Mouse (Mus musculus) liver, postnatal 0 days (tissue): ENCODE data around the gene Map3k15. TPM values are rescaled to one million over a fixed set of nuclear protein-coding genes. Genes with fewer than 3 reads are reported as not detected.
A peak's percentile ranks its signal among the peaks of the same experiment; 100 is the strongest.

Source experiments
- ATAC-seq: fragments of 200-750 bp; cut with Nextera tagmentation; 2 replicates; pipeline ENCODE4 v1.8.0; 2017; ENCODE audit warnings: mild to moderate bottlenecking, moderate library complexity
- DNase-seq: peaks from one replicate; pipeline ENCODE4 v3.0.0-alpha.2; 2016
- H3K27ac ChIP-seq: fragments of 300-500 bp; sonication (generic); 2 replicates; pipeline ENCODE4 v1.5.1; 2014; ENCODE audit warnings: antibody characterized with exemption, moderate library complexity, mild to moderate bottlenecking, low read depth
- H3K27me3 ChIP-seq: fragments of 300-500 bp; sonication (generic); 2 replicates; pipeline ENCODE4 v1.6.1; 2014; ENCODE audit warnings: low read length, control low read depth, mixed read lengths; ENCODE audit not compliant: insufficient read depth
- H3K36me3 ChIP-seq: fragments of 300-500 bp; sonication (generic); replicated peaks from 2 replicates; pipeline ENCODE4 v1.6.1; 2014; ENCODE audit warnings: mild to moderate bottlenecking, control low read depth, low read length, moderate library complexity, mixed read lengths; ENCODE audit not compliant: insufficient read depth
- H3K4me1 ChIP-seq: fragments of 300-500 bp; sonication (generic); 2 replicates; pipeline ENCODE4 v1.6.1; 2014; ENCODE audit warnings: antibody characterized with exemption, mild to moderate bottlenecking, control low read depth; ENCODE audit not compliant: insufficient read depth
- H3K4me2 ChIP-seq: fragments of 300-500 bp; sonication (generic); 2 replicates; pipeline ENCODE4 v1.6.1; 2014; ENCODE audit warnings: low read depth, mild to moderate bottlenecking, low read length, moderate library complexity, mixed read lengths
- H3K4me3 ChIP-seq: fragments of 300-500 bp; sonication (generic); 2 replicates; pipeline ENCODE4 v1.5.1; 2014; ENCODE audit warnings: low read depth, low read length
- H3K9ac ChIP-seq: fragments of 300-500 bp; sonication (generic); replicated peaks from 2 replicates; pipeline ENCODE4 v1.6.1; 2014; ENCODE audit warnings: mild to moderate bottlenecking, moderate library complexity
- H3K9me3 ChIP-seq: fragments of 300-500 bp; sonication (generic); 2 replicates; pipeline ENCODE4 v1.6.1; 2016; ENCODE audit warnings: mild to moderate bottlenecking, control low read depth, low read length, mixed read lengths
- CTCF ChIP-seq: sonication (generic); IDR thresholded peaks from 2 replicates; pipeline ENCODE4 v1.5.1; 2016; ENCODE audit warnings: antibody characterized with exemption, low read depth
- EP300 ChIP-seq: IDR thresholded peaks from 2 replicates; pipeline ENCODE4 v1.6.1; 2016; ENCODE audit warnings: antibody characterized with exemption, low read depth, mild to moderate bottlenecking
- WGBS: fragments of 180-500 bp; shearing (Covaris S2); extraction: QIAGEN DNeasy Blood & Tissue Kit; methylation state at CpG from one replicate; pipeline ENCODE4 v1.1.7; 2014; ENCODE audit not compliant: insufficient replicate concordance; 5-methylcytosine and 5-hydroxymethylcytosine counted together
- polyA plus RNA-seq: library from polyadenylated mRNA; unstranded; fragments of >200 nt; fragmentation: Nextera tagmentation; extraction: Ambion mirVana; gene quantifications from 2 replicates; pipeline ENCODE4 v1.2.1, GENCODE M21; 2015

The Map3k15 gene
- polyA plus RNA-seq, 1 experiment from 2014 or later = 0.12 TPM

- TF ChIP-seq CTCF (no peak), EP300 (no peak)
- Histone ChIP-seq H3K4me3 (peak within 1 kb of the TSS; percentile 75), H3K9ac (peak within 1 kb of the TSS; percentile 83), H3K27me3 (no peaks in the 10 kb centered on the region), H3K9me3 (no peaks in the 10 kb centered on the region), H3K4me1 (0 out of 2 replicates have a peak, but pooled peaks cover 9% of the 10 kb centered on the region), H3K4me2 (peak within 1 kb of the TSS; percentile 76), H3K36me3 (no peaks in the 10 kb centered on the region), H3K27ac (peak within 1 kb of the TSS; percentile 90)
- 17% methylated on average over 52 of the region's 67 CpGs for WGBS
- ATAC-seq = peak; percentile 97
- peak; percentile 87 for DNase-seq
These were observed 149.9 kb downstream of the Map3k15 start, which contains the start of gene Pdha1 for GRCm38 (mm10) chrX:160137861-160138717. Gene Pdha1, minus strand, starts transcription at chrX:160138413.

GRCm38 (mm10) chrX:160146806-160147205 lies 158.6 kb downstream of the Map3k15 start:
- 78% methylated on average over 4 of the region's 4 CpGs for WGBS
- no peak for TF ChIP-seq EP300
- no peak for TF ChIP-seq CTCF
- no peak overlapping the region for H3K4me3 ChIP-seq
- no peaks in the 10 kb centered on the region for H3K9me3 ChIP-seq
- no peak overlapping the region for H3K9ac ChIP-seq
- no peak for ATAC-seq
- no peaks in the 10 kb centered on the region for H3K27me3 ChIP-seq
- H3K4me2 ChIP-seq = no peak overlapping the region
- no peak overlapping the region for H3K27ac ChIP-seq
- no peaks in the 10 kb centered on the region for H3K4me1 ChIP-seq
- DNase-seq = no peak
- H3K36me3 ChIP-seq = no peaks in the 10 kb centered on the region

GRCm38 (mm10) chrX:160147406-160147805 lies 159.2 kb downstream of the Map3k15 start:
- Histone ChIP-seq H3K9me3 (no peaks in the 10 kb centered on the region), H3K9ac (no peak overlapping the region), H3K4me3 (no peak overlapping the region), H3K27me3 (no peaks in the 10 kb centered on the region), H3K4me2 (no peak overlapping the region), H3K36me3 (no peaks in the 10 kb centered on the region), H3K4me1 (no peaks in the 10 kb centered on the region), H3K27ac (no peak overlapping the region)
- DNase-seq (no peak), ATAC-seq (no peak)
- 78% methylated on average over 3 of the region's 3 CpGs for WGBS
- TF ChIP-seq EP300 (no peak), CTCF (no peak)

GRCm38 (mm10) chrX:160148859-160149258 lies 160.6 kb downstream of the Map3k15 start:
- Histone ChIP-seq H3K27ac (no peak overlapping the region), H3K27me3 (no peaks in the 10 kb centered on the region), H3K9me3 (no peaks in the 10 kb centered on the region), H3K36me3 (no peaks in the 10 kb centered on the region), H3K4me2 (no peak overlapping the region), H3K9ac (no peak overlapping the region), H3K4me3 (no peak overlapping the region), H3K4me1 (no peaks in the 10 kb centered on the region)
- DNase-seq (no peak), ATAC-seq (no peak)
- TF ChIP-seq CTCF (no peak), EP300 (no peak)
- WGBS = 74% methylated on average over 3 of the region's 3 CpGs

GRCm38 (mm10) chrX:160153147-160153815 lies 165.0 kb downstream of the Map3k15 start:
- no peak overlapping the region for H3K9ac ChIP-seq
- no peaks in the 10 kb centered on the region for H3K4me1 ChIP-seq
- WGBS = 51% methylated on average over 4 of the region's 4 CpGs
- no peak overlapping the region for H3K27ac ChIP-seq
- H3K27me3 ChIP-seq = no peaks in the 10 kb centered on the region
- H3K9me3 ChIP-seq = no peaks in the 10 kb centered on the region
- ATAC-seq = no peak
- DNase-seq = no peak
- peak; percentile 54 for TF ChIP-seq CTCF
- TF ChIP-seq EP300 = no peak
- no peak overlapping the region for H3K4me2 ChIP-seq
- no peak overlapping the region for H3K4me3 ChIP-seq
- H3K36me3 ChIP-seq = no peaks in the 10 kb centered on the region

- no peak overlapping the region for H3K27ac ChIP-seq
- H3K9me3 ChIP-seq = no peaks in the 10 kb centered on the region
- H3K4me2 ChIP-seq = no peak overlapping the region
- TF ChIP-seq EP300 (no peak), CTCF (no peak)
- no peak overlapping the region for H3K4me3 ChIP-seq
- H3K27me3 ChIP-seq = no peaks in the 10 kb centered on the region
- WGBS = 64% methylated on average over 3 of the region's 3 CpGs
- DNase-seq = no peak
- no peaks in the 10 kb centered on the region for H3K4me1 ChIP-seq
- H3K36me3 ChIP-seq = no peaks in the 10 kb centered on the region
- H3K9ac ChIP-seq = no peak overlapping the region
- ATAC-seq = no peak
These were observed 176.0 kb downstream of the Map3k15 start for GRCm38 (mm10) chrX:160164259-160164658.
